8 mouse cellular contexts compared by ENCODE assay signal in the genomic region with DNA sequence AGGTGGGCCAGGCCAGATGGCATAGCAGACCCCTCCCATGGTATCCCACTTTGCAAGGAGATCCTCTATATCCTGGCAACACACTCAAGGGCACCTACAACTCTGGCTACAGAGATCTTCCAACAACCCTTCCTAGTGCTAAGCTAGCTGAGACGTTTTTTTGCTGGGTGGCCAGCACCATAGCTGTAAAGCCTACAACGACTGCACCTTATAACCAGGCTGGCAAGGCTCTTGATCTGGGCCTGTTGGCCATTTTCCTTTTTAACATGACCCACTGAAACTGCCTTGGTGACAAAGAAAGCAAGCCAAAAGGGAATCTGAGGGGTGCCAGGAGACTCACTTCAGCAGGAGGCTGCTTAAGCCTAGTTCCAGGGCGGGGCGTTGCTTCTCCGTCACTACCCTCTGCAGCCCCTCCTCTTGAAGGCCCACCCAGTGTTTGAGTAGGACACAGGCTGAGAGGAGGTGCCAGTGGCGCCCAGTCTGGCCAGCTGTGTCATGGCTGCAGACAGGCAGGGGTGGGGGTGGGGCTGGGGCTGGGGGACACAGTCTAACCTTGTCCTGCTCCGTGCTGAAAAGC. TPM values are rescaled to one million over a fixed set of nuclear protein-coding genes. Genes with fewer than 3 reads are reported as not detected.
DNase-seq lines count a peak whose midpoint lies in the region; ATAC-seq lines count a peak whose summit lies in the region.

No protein-coding gene starts in this region.

- no peak overlapping the region for H3K4me3 ChIP-seq in forebrain, embryonic 14.5 days (ENCODE audit: low read depth, low read length)
- no peak overlapping the region for H3K4me3 ChIP-seq in hindbrain, embryonic 12.5 days
- H3K4me3 ChIP-seq in lung, embryonic 15.5 days, result no peak overlapping the region

- no peaks in the 10 kb centered on the region for H3K36me3 ChIP-seq in forebrain, embryonic 14.5 days (ENCODE audit: control insufficient read depth, insufficient read depth, low read length)
- no peaks in the 10 kb centered on the region for H3K36me3 ChIP-seq in hindbrain, embryonic 12.5 days
- H3K36me3 ChIP-seq in lung, embryonic 15.5 days, result no peaks in the 10 kb centered on the region

- no peak overlapping the region for H3K9ac ChIP-seq in forebrain, embryonic 14.5 days (ENCODE audit: low read length)
- H3K9ac ChIP-seq in hindbrain, embryonic 12.5 days, result no peak overlapping the region
- 0 out of 2 replicates have a peak overlapping the region, but pooled peaks have one; percentile 20 for H3K9ac ChIP-seq in lung, embryonic 15.5 days

- DNase-seq in left cerebral cortex, postnatal 4 days, result peak; percentile 48
- DNase-seq in left cerebral cortex, postnatal 10 days (ENCODE audit: extremely low spot score in 1 of 2, low spot score in 2 of 2), result no peak
- no peak for DNase-seq in forebrain, embryonic 14.5 days (ENCODE audit: low spot score)
- DNase-seq in retina, embryonic 14.5 days (ENCODE audit: low spot score), result peak; percentile 30
- DNase-seq in left cerebral cortex, postnatal 25 days (ENCODE audit: low spot score in 2 of 2), result no peak
- DNase-seq in c-Kit-positive CD71-positive TER-119-positive erythroid progenitor cells, embryonic 14.5 days (ENCODE audit: low spot score), result no peak

- ATAC-seq in forebrain, embryonic 14.5 days, result peak; percentile 32
- ATAC-seq in hindbrain, embryonic 12.5 days (ENCODE audit: low FRiP score), result peak; percentile 54
- ATAC-seq in lung, embryonic 15.5 days (ENCODE audit: borderline replicate concordance, extremely low read depth, low FRiP score, low TSS enrichment), result peak; percentile 56

- H3K4me1 ChIP-seq in forebrain, embryonic 14.5 days (ENCODE audit: control insufficient read depth, insufficient read depth, low read length), result peaks cover 28% of the 10 kb centered on the region
- peaks cover 61% of the 10 kb centered on the region for H3K4me1 ChIP-seq in hindbrain, embryonic 12.5 days
- H3K4me1 ChIP-seq in lung, embryonic 15.5 days, result peaks cover 65% of the 10 kb centered on the region

- H3K9me3 ChIP-seq in forebrain, embryonic 14.5 days (replicated peaks; ENCODE audit: control insufficient read depth, low read length), result no peaks in the 10 kb centered on the region
- no peaks in the 10 kb centered on the region for H3K9me3 ChIP-seq in hindbrain, embryonic 12.5 days (replicated peaks)
- H3K9me3 ChIP-seq in lung, embryonic 15.5 days, result no peaks in the 10 kb centered on the region

- intact Hi-C loops in left cerebral cortex, postnatal 4 days (cut with DNase I), result no loop called here
- intact Hi-C loops in left cerebral cortex, postnatal 10 days (cut with DNase I), result no loop called here
- intact Hi-C loops in left cerebral cortex, postnatal 25 days (cut with DNase I), result no loop called here

- H3K27me3 ChIP-seq in forebrain, embryonic 14.5 days (replicated peaks; ENCODE audit: control insufficient read depth, insufficient read depth, low read length), result no peaks in the 10 kb centered on the region
- H3K27me3 ChIP-seq in hindbrain, embryonic 12.5 days, result no peaks in the 10 kb centered on the region
- no peaks in the 10 kb centered on the region for H3K27me3 ChIP-seq in lung, embryonic 15.5 days

- 32% methylated on average over 7 of the region's 7 CpGs for WGBS in forebrain, embryonic 14.5 days
- WGBS in hindbrain, embryonic 12.5 days, result 21% methylated on average over 7 of the region's 7 CpGs
- whole genome bisulfite sequencing in lung, embryonic 15.5 days, result 29% methylated on average over 7 of the region's 7 CpGs

- H3K27ac ChIP-seq in forebrain, embryonic 14.5 days (ENCODE audit: low read depth, low read length), result peak overlapping the region; percentile 44; the same call in 1 of the 2 replicates
- peak overlapping the region; percentile 25; the same call in 1 of the 2 replicates for H3K27ac ChIP-seq in hindbrain, embryonic 12.5 days
- H3K27ac ChIP-seq in lung, embryonic 15.5 days, result peak overlapping the region; percentile 86

- H3K4me2 ChIP-seq in forebrain, embryonic 14.5 days (ENCODE audit: low read length), result no peak overlapping the region
- no peak overlapping the region for H3K4me2 ChIP-seq in hindbrain, embryonic 12.5 days (replicated peaks)
- H3K4me2 ChIP-seq in lung, embryonic 15.5 days, result no peak overlapping the region

RNA-seq across cellular contexts. Expression of gene E030018B13Rik, which starts 4.3 kb away (rescaled TPM):
- not detected for total RNA-seq in left cerebral cortex, postnatal 4 days (2021)
- not detected for total RNA-seq in left cerebral cortex, postnatal 10 days (2021)
- not detected in 2 replicates for polyA plus RNA-seq in forebrain, embryonic 14.5 days (2014; fragmentation: Nextera tagmentation; extraction: Ambion mirVana)
- polyA plus RNA-seq in hindbrain, embryonic 12.5 days (2016; fragmentation: Nextera tagmentation; extraction: Ambion mirVana), result 0.21 TPM in 1 of 2 replicates, not detected in the other
- polyA plus RNA-seq in lung, embryonic 15.5 days (2015; fragmentation: Nextera tagmentation; extraction: Ambion mirVana), result 0.15 and 0.26 TPM in 2 replicates
- total RNA-seq in left cerebral cortex, postnatal 25 days (2021), result not detected

RNA-seq across cellular contexts. Expression of gene Klf13, which starts 26.4 kb away (rescaled TPM):
- total RNA-seq in left cerebral cortex, postnatal 4 days (2021), result 10 to 100 TPM; 72.3 to 73.5 TPM
- 100 to 1,000 TPM; 148 to 154 TPM for total RNA-seq in left cerebral cortex, postnatal 10 days (2021)
- polyA plus RNA-seq in forebrain, embryonic 14.5 days (2014; fragmentation: Nextera tagmentation; extraction: Ambion mirVana), result 28.2 and 33.2 TPM in 2 replicates
- 28.1 and 30.1 TPM in 2 replicates for polyA plus RNA-seq in hindbrain, embryonic 12.5 days (2016; fragmentation: Nextera tagmentation; extraction: Ambion mirVana)
- 34.4 and 35.1 TPM in 2 replicates for polyA plus RNA-seq in lung, embryonic 15.5 days (2015; fragmentation: Nextera tagmentation; extraction: Ambion mirVana)
- 100 to 1,000 TPM; 161 to 167 TPM for total RNA-seq in left cerebral cortex, postnatal 25 days (2021)

Comparison
In these comparisons a context has a peak if more than half of its experiments do, and no peak if none do; other contexts are left out.
1. DNase-seq: peak in left cerebral cortex, postnatal 4 days (single experiment) and retina, embryonic 14.5 days (single experiment); none in left cerebral cortex, postnatal 10 days (0 of 2), forebrain, embryonic 14.5 days (single experiment), left cerebral cortex, postnatal 25 days (0 of 2) and c-Kit-positive CD71-positive TER-119-positive erythroid progenitor cells, embryonic 14.5 days (single experiment).
2. H3K27ac ChIP-seq: peak in every context shown above with its lines; median percentile 86 in lung, embryonic 15.5 days; 44 in forebrain, embryonic 14.5 days; 25 in hindbrain, embryonic 12.5 days.
3. Peak in every context shown above with its lines, with median percentiles within 50 percentile points of each other: ATAC-seq.